Mouse (Mus musculus): ENCODE data around the gene Pln.
A peak's percentile ranks its signal among the peaks of the same experiment; 100 is the strongest.

Gene Pln

DNA sequence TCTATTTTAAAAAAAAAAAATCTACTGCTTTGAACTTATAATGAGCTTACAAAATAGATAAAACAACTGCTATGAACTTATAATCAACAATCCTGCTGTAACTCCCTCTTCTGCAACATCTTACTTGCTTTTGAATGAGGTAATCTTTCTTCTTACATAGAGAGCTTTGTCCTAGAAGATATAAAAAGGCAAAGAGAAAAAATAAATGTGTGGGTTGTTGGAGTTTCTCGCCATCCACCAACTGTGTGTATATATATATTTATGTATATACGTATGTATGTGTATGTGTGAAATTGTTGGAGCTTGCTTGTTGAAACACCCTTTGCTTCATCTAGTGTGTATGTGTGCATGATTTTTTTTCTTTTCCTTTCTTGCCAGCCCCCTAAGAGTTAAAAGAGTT lies 29.8 kb downstream of the Pln start:
- DNase-seq: no peak

DNA sequence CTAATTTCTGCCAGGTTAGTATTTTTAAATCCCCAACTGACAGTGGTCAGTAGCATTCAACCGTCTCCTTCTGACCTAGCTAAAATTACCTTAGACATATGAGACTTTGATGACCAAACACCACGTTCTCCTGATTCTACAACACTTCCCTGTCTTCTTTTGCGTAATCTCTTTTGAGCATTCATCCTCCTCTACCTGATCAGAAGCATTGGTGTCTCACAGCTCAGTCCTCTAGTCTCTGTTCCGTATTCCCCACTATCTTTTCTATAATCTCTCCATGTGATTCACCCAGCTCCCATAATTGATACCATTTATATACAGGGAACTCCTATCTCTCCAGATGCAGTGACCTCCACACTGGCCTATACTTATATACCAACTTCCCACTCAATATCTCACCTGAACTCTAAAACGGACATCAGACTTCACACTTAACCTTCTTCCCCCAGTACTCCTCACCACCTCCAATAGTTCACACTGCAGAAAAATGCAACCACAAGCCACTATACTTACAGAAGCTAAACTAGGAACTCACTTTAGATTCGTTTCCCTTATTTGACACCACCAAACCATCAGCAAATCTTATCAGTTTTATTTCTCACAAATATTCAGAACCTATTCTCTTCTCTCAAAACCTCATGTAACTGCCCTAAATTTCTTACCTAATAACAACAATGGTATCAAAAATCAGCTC lies 36.6 kb downstream of the Pln start:
- DNase-seq: no peak

- DNase-seq: no peak
Observed at GRCm38 (mm10) chr10:53377096-53377495, 39.6 kb downstream of the Pln start.

DNA sequence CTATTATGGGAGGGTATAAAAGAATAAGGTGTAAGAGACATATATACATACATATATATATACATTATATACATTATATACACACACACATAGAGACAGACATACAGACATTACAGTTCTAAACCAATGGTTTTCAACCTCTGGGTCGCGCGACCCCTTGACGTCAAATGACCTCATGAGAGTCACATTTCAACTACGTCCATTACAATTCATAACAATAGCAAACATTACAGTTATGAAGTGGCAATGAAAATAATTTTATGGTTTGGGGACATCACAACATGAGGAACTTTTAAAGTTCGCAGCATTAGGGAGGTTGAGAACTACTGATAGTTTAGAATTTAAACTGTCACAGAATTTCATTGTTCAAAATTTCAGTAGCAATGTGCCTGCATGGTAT lies 40.8 kb downstream of the Pln start:
- DNase-seq: no peak

DNA sequence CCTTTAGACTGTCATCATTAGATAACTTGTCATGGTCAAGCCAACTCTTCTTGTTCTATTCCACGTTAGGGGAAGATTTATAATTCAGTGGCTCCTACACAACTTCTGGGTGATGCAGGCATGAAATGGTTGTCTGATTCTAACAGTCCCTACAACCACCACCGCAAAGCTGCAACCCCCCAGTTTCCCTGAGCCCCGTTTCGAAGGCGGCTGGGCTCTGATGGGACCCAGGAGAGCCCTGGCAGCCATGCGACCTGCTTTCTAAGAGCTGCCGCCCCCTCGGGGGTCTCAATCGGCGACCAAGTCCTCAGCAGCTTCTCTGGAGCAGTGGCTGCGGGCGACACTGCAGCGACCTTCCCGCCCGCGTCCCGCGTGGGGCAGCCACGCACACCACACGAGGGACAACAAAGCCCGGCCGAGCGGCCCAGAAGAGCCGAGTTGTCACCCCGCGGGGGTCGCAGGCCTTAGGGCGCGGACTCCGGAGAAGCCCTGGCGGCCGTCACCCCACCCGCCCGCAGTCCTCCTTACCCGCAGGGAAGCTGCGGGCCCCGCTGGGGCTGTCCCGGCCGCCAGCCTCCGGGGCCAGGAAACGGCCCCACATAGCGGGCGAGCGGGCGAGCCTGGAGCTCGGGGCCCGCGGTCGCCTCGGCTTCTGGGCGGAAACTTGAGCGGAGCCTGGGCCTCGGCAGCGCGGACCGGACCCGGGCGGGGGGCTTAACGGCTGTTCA lies 41.7 kb downstream of the Pln start:
- peak; percentile 65 for DNase-seq

GRCm38 (mm10) chr10:53379709-53380106 lies 42.2 kb downstream of the Pln start, which contains the start of gene Cep85l:
TSS of gene Cep85l (minus strand) at chr10:53379947.
- peak; percentile 90 for DNase-seq

DNA sequence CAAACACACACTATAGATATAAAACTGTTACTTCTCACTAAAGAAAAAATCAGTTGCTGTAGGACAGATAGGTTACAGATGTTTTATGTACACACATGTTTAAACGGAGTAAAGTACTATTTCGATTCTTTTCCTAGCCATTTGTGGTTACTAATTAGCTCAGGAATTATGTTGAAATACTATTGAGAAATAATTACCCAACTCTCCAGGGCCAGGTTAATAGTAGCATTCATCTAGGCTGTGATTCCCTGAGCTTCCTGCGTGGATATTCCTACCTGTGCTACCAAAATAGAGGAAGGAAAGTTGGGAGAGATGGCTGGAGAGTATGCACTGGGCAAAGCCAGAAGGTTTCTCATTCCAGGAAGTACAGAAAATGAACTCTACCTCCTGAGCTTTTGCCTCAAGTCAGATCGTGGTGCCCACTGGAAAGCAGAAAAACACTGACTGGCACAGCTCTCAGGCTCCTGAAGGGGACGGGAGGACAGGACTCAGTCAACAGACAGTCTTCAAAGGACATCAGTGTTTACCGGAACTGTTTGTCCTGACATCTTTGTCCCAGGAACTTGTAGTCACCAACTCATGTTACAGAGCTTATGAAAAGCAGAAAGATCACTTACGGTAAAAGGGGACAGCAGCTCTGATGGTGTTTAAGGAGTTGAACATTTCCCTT lies 45.4 kb downstream of the Pln start:
- no peak for DNase-seq

- no peak for DNase-seq
Observed at GRCm38 (mm10) chr10:53384896-53385295, 47.4 kb downstream of the Pln start.

GRCm38 (mm10) chr10:53385438-53385837 lies 48.0 kb downstream of the Pln start:
- no peak for DNase-seq

DNA sequence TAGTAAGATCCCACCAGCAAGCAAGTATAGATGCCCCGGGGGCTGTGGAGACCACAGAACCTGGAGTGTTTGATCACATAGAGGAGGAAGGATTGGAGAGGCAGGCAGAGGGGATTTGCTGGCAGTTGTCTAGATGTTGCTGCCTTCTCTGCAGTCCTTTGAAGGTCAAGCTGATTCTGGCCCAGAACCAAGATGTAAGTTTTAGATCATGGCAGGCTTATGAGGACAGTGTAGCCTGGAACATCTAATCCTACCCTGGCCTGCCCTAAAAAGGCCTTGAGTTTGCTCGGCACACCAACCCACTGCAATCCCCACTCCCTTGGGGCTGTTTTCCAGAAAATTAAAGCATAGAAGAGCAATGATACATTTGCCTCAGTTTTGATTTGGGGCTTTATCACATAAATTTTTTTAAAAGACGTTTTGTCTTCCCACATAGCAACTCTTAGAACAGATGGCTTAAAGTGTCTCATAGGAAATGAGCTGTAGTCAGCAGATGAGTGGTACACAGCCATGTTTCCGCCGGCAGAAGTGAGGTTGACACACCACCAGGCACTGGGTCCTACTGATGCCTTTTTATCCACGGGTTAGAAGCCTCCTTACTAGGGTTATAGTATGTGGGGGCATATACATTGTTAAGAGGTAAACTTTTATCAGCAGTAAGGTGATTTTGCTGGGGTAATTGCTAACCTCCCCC lies 50.9 kb downstream of the Pln start:
- no peak for DNase-seq

DNA sequence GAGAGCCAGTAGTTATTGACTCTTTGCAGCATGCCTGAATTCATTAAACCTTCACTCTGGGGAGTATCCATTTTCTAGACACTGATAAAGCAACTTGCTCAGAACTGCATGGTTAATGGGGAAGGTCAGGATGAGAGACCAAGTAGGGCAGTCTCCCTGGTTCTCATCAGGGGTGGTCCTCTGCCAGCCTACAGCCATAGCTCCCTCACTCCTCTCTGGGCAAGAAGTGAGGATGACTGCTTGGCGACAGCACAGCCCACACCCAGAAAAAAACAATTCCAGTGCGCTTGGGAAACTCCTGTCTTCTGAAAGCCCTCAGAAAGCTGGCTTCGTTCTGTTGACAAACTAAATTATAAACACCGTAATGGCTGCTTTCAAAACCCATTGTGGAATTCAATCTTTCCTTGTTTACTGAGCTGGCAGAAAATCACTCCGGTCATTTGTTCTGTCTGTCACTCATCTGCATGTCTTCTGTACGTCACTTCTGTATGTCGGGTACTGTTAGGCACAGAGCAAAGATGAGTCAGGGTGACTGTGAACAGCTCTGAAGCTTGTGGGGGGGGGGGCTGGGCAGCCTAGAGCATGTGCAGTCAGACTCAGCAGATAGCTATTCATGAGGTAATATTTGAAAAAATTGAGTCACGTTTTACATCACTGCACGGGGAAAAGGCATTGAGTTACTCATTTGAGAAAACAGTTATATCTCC lies 57.6 kb downstream of the Pln start:
- DNase-seq: no peak

Measured in thymus, postnatal 4 days (tissue).